Mouse (Mus musculus): ENCODE measurements around the gene Mrps31. TPM values are rescaled to one million over a fixed set of nuclear protein-coding genes. Genes with fewer than 3 reads are reported as not detected.

Gene Mrps31
- polyA plus RNA-seq, 1 experiment from 2014 or later, result 48.8 TPM

Other genes with a start within 250 kb of the Mrps31 start
- gene Nek3, start 244.9 kb upstream of the Mrps31 start, polyA plus RNA-seq (2015; fragmentation: Nextera tagmentation; extraction: Ambion mirVana), result 3.6 and 5.2 TPM in 2 replicates
- gene Ckap2, start 225.5 kb upstream of the Mrps31 start, polyA plus RNA-seq (2015; fragmentation: Nextera tagmentation; extraction: Ambion mirVana), result 42.7 and 43.8 TPM in 2 replicates
- 41.8 and 42.8 TPM in 2 replicates for gene Vps36, start 218.6 kb upstream of the Mrps31 start, polyA plus RNA-seq (2015; fragmentation: Nextera tagmentation; extraction: Ambion mirVana)
- 11.6 and 13.7 TPM in 2 replicates for gene Thsd1, start 184.0 kb upstream of the Mrps31 start, polyA plus RNA-seq (2015; fragmentation: Nextera tagmentation; extraction: Ambion mirVana)
- not detected in 2 replicates for gene Tpte, start 127.9 kb upstream of the Mrps31 start, polyA plus RNA-seq (2015; fragmentation: Nextera tagmentation; extraction: Ambion mirVana)
- 34.7 and 37.3 TPM in 2 replicates for gene Slc25a15, start 12.8 kb upstream of the Mrps31 start, polyA plus RNA-seq (2015; fragmentation: Nextera tagmentation; extraction: Ambion mirVana)

Data from stomach, embryonic 16.5 days (tissue).